Mouse (Mus musculus) stomach, embryonic 14.5 days (tissue): ENCODE results near the gene Gm20503. TPM values are rescaled to one million over a fixed set of nuclear protein-coding genes. Genes with fewer than 3 reads are reported as not detected.
A peak's percentile ranks its signal among the peaks of the same experiment; 100 is the strongest.

Experiments
- ATAC-seq: fragments of 200-750 bp; cut with Nextera tagmentation; 2 replicates; pipeline ENCODE4 v1.8.0; 2017; ENCODE audit warnings: low read depth, moderate TSS enrichment; ENCODE audit not compliant: insufficient number of reproducible peaks, insufficient read depth, low FRiP score
- H3K27ac ChIP-seq: fragments of 300-500 bp; sonication (generic); 2 replicates; pipeline ENCODE4 v1.5.1; 2014; ENCODE audit warnings: mild to moderate bottlenecking, low read length, moderate library complexity, mixed read lengths
- H3K27me3 ChIP-seq: fragments of 300-500 bp; sonication (generic); 2 replicates; pipeline ENCODE4 v1.6.1; 2014; ENCODE audit warnings: low read length, control low read depth, mixed read lengths; ENCODE audit not compliant: control insufficient read depth, insufficient read depth
- H3K36me3 ChIP-seq: fragments of 300-500 bp; sonication (generic); 2 replicates; pipeline ENCODE4 v1.6.1; 2014; ENCODE audit warnings: mild to moderate bottlenecking, control low read depth, low read length, moderate library complexity, mixed read lengths; ENCODE audit not compliant: control insufficient read depth, insufficient read depth
- H3K4me1 ChIP-seq: fragments of 300-500 bp; sonication (generic); 2 replicates; pipeline ENCODE4 v1.6.1; 2014; ENCODE audit warnings: low read length, control low read depth, mixed read lengths; ENCODE audit not compliant: control insufficient read depth, insufficient read depth
- H3K4me2 ChIP-seq: fragments of 300-500 bp; sonication (generic); replicated peaks from 2 replicates; pipeline ENCODE4 v1.6.1; 2014; ENCODE audit warnings: low read depth, low read length, control low read depth
- H3K4me3 ChIP-seq: fragments of 300-500 bp; sonication (generic); 2 replicates; pipeline ENCODE4 v1.5.1; 2014; ENCODE audit warnings: low read depth, low read length, control low read depth
- H3K9ac ChIP-seq: fragments of 300-500 bp; sonication (generic); replicated peaks from 2 replicates; pipeline ENCODE4 v1.6.1; 2014; ENCODE audit warnings: low read depth, mild to moderate bottlenecking, control low read depth, low read length, moderate library complexity, mixed read lengths
- H3K9me3 ChIP-seq: fragments of 300-500 bp; sonication (generic); 2 replicates; pipeline ENCODE4 v1.6.1; 2016; ENCODE audit warnings: low read depth, low read length, control low read depth; ENCODE audit not compliant: control insufficient read depth
- WGBS: fragments of 180-500 bp; shearing (Covaris S2); extraction: QIAGEN DNeasy Blood & Tissue Kit; methylation state at CpG from one replicate; pipeline ENCODE4 v1.1.7; 2014; 5-methylcytosine and 5-hydroxymethylcytosine counted together
- polyA plus RNA-seq: library from polyadenylated mRNA; unstranded; fragments of >200 nt; fragmentation: Nextera tagmentation; extraction: Ambion mirVana; gene quantifications from 2 replicates; pipeline ENCODE4 v1.2.1, GENCODE M21; 2014

Gm20503 gene
- 10.2 and 11.8 TPM in 2 replicates for polyA plus RNA-seq

DNA sequence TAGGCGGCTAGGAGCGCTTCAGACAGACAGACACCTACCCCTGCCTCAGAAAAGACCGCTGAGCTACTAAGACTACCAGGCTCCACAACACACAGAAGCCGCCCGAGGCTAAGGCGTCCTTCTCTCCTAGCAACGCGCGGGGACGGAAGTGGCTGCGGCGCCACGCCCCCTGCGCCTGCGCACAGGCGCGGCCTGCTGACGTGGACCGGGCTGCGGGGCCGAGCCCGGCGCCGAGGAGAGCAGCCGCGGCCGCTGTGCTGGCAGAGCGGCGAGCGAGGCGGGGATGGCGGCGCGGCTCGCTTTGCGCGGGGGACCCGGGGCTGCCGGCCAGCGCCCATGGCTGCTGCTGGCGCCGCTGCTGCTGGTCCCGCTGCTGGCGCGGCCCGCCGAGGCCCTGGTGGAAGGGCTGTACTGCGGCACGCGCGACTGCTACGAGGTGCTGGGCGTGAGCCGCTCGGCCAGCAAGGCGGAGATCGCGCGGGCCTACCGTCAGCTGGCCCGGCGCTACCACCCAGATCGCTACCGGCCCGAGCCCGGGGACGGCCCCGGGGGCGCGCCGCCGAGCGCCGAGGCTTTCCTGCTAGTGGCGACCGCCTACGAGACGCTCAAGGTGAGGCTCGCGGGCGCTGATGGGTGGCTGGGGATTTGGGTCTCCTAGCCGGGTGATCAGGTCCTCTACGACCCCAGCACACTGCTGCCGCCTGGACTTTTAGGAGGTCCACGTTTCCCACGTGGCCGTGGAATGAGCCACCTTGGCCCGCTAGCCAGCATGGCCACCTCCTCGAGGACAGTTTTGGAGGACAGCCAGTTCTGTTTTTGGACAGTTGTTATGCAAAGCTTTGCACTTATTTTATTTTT, at the start of gene Gm20503:
Gm20503 (plus strand) TSS at position 263 of the 858 bp plus-strand sequence.
- peak within 1 kb of the TSS; percentile 79 for H3K27ac ChIP-seq
- no peaks in the 10 kb centered on the region for H3K9me3 ChIP-seq
- peak; percentile 98 for ATAC-seq

DNA sequence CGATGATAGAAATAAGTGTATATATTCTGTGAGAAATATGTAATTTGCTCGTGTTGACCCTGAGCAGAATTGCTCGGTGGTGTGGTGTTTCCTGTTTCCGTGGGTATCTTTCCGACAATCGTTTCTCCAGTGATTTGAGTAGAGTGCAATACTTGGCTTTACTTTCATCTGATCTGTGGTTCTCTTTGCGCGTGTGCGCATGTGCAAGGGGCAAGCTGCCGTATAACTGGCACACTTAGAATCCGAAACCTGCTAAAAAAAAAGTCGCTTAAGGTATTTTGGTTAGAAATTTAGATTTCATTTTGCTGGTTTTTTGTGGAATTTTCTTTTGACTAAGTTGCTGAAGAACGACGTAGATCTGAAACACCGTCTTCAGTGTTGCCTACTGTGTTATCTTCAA, 41.3 kb upstream of the Gm20503 start:
- Histone ChIP-seq H3K27ac (no peak overlapping the region), H3K4me1 (no peaks in the 10 kb centered on the region), H3K27me3 (no peaks in the 10 kb centered on the region), H3K4me2 (no peak overlapping the region), H3K9me3 (no peaks in the 10 kb centered on the region), H3K36me3 (no peaks in the 10 kb centered on the region), H3K4me3 (no peak overlapping the region), H3K9ac (no peak overlapping the region)
- 93% methylated on average over 15 of the region's 15 CpGs for WGBS
- ATAC-seq: no peak

More for the DNA sequence above, at the start of gene Gm20503:
- Histone ChIP-seq H3K27me3 (no peaks in the 10 kb centered on the region), H3K36me3 (no peaks in the 10 kb centered on the region), H3K4me3 (peak within 1 kb of the TSS; percentile 96), H3K4me1 (peaks cover 15% of the 10 kb centered on the region), H3K4me2 (peak within 1 kb of the TSS; percentile 82), H3K9ac (peak within 1 kb of the TSS; percentile 91)
- WGBS: under 1% methylated on average over 79 of the region's 89 CpGs

DNA sequence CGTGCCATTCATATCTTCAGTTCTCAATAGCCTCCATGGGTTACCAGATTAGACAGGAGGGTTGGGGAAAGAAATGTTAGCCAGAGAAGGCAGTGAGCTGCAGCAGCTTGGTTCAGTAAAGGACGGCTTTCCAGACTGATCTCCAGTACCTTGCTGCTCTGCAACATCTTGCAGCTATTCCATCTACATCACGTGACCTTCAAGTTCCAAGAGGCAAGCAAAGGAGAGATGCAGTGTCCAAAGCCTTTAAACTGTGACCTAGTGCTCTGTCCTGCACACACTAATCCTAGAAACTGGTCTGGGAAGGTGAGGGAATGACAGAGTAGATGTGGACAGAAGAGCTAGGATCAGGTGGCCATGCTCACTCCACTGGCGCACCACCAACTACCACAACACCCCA, 39.7 kb upstream of the Gm20503 start:
- H3K27ac ChIP-seq: no peak overlapping the region
- no peak overlapping the region for H3K4me3 ChIP-seq
- 92% methylated on average over 4 of the region's 4 CpGs for WGBS
- no peaks in the 10 kb centered on the region for H3K4me1 ChIP-seq
- no peak for ATAC-seq
- H3K9me3 ChIP-seq: no peaks in the 10 kb centered on the region
- H3K9ac ChIP-seq: no peak overlapping the region
- no peaks in the 10 kb centered on the region for H3K36me3 ChIP-seq
- H3K27me3 ChIP-seq: no peaks in the 10 kb centered on the region
- no peak overlapping the region for H3K4me2 ChIP-seq

DNA sequence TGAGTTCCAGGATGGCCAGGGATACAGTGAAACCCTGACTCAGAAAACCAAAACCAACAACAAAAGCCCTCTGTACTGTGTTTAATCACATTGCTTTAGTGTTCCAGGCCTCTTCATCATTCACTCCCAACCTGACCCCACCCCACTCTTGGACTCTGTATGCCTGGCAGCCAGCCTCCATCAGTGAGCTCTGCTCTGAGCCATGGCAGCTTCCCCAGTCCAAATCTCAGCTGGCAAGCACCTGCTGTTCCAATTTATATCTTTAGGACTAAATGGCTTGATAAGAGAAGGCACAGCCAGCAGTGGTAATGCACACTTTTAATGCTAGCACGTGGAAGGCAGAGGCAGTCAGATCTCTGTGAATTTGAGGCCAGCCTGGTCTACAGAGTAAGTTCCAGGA, 37.9 kb upstream of the Gm20503 start:
- H3K27ac ChIP-seq: no peak overlapping the region
- 89% methylated on average over 1 of the region's 1 CpGs for WGBS
- H3K4me3 ChIP-seq: no peak overlapping the region
- H3K9ac ChIP-seq: no peak overlapping the region
- no peak for ATAC-seq
- H3K36me3 ChIP-seq: no peaks in the 10 kb centered on the region; the same call in 1 of the 2 replicates
- no peaks in the 10 kb centered on the region for H3K9me3 ChIP-seq
- no peak overlapping the region for H3K4me2 ChIP-seq
- no peaks in the 10 kb centered on the region for H3K27me3 ChIP-seq
- no peaks in the 10 kb centered on the region for H3K4me1 ChIP-seq

DNA sequence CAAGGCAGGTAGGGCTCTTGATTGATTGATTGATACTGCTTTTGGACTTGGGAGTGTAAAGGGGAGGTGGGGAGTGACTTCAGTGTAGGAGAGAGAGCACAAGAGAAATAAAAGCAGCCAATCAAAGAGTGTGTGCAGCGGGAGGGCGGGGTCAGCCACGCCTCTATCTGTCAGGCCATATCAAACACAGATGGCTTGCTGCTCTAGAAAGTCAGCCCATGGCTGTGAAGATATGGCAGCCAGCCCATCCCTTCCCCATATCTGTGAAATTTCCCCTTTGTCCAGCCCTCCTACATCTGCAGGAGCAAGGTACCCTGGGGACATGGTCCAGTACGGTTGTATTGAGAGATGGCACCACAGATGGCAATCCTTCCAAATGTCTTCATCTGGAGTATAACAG, 32.3 kb upstream of the Gm20503 start:
- no peak for ATAC-seq
- no peak overlapping the region for H3K4me2 ChIP-seq
- H3K27me3 ChIP-seq: no peaks in the 10 kb centered on the region
- H3K36me3 ChIP-seq: peaks cover 7% of the 10 kb centered on the region
- H3K4me1 ChIP-seq: no peaks in the 10 kb centered on the region
- H3K9me3 ChIP-seq: no peaks in the 10 kb centered on the region
- H3K9ac ChIP-seq: no peak overlapping the region
- no peak overlapping the region for H3K4me3 ChIP-seq
- no peak overlapping the region for H3K27ac ChIP-seq
- WGBS: 76% methylated on average over 4 of the region's 4 CpGs

DNA sequence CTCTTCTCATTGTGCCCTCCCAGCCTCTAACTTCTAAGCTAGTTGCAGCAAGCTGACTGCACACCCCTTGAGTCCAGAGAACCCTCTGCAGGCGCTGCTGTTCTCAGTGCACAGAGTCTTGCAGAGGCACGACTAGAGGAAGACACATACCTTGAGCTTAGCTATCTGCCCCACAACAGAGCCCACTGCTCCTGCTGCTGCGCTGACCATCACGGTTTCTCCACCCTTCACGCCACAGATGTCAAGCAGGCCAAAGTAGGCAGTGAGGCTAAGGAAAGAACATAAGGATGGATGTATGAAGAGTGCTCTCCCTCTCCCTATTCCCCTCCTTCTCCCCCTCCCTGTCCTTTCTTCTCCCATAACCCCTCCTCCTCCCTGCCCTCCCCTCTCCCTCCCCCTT, 27.3 kb upstream of the Gm20503 start:
- H3K9ac ChIP-seq: no peak overlapping the region
- H3K4me1 ChIP-seq: no peaks in the 10 kb centered on the region
- ATAC-seq: no peak
- WGBS: 78% methylated on average over 5 of the region's 5 CpGs
- H3K9me3 ChIP-seq: no peaks in the 10 kb centered on the region
- H3K4me2 ChIP-seq: no peak overlapping the region
- no peak overlapping the region for H3K4me3 ChIP-seq
- H3K36me3 ChIP-seq: peaks cover 12% of the 10 kb centered on the region
- H3K27ac ChIP-seq: no peak overlapping the region
- no peaks in the 10 kb centered on the region for H3K27me3 ChIP-seq

DNA sequence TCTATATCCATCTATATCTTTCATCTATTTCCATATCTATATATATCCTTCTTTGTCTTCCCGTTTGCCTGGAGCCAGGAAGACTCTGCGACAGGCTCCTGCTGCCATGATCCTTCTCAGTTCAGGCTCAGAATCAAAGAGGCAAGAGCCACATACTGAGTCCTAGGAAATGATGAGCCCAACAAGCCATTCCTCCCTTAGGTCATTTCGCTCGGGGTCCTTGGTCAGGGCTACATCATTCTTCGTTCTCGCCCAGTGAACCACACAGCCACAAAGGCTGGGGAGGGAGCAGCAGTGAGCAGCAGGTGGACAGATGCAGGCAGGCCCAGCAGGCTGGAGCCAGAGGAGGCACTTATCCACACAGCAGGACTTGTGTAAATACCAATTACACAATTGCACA, 21.6 kb upstream of the Gm20503 start:
- H3K4me2 ChIP-seq: no peak overlapping the region
- peaks cover 6% of the 10 kb centered on the region; the same call in 1 of the 2 replicates for H3K36me3 ChIP-seq
- ATAC-seq: no peak
- H3K27ac ChIP-seq: no peak overlapping the region
- peaks cover 3% of the 10 kb centered on the region; the same call in 1 of the 2 replicates for H3K4me1 ChIP-seq
- H3K9ac ChIP-seq: no peak overlapping the region
- no peak overlapping the region for H3K4me3 ChIP-seq
- H3K9me3 ChIP-seq: no peaks in the 10 kb centered on the region
- H3K27me3 ChIP-seq: no peaks in the 10 kb centered on the region
- 86% methylated on average over 6 of the region's 6 CpGs for WGBS

DNA sequence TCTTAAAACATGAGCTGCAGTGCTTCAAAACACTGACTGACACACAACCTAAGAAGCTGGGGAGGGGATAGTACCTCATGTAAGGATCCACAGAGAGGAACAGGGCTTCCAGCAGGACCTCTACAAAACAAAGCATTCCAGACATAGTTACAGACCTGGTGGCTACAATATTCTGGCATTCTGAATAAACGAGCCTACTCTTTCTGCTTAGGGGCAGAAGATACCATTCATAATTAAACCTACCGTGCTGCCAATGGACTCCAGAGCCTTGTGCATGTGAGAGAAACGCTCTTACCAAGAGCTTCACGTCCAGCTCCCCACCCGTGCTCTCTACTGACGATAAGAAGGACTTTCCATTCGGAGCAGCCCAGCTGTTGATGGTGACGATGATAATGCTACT, 20.2 kb upstream of the Gm20503 start:
- no peaks in the 10 kb centered on the region for H3K27me3 ChIP-seq
- no peak for ATAC-seq
- no peak overlapping the region for H3K9ac ChIP-seq
- no peaks in the 10 kb centered on the region for H3K9me3 ChIP-seq
- peaks cover under 1% of the 10 kb centered on the region; the same call in 1 of the 2 replicates for H3K36me3 ChIP-seq
- peaks cover 3% of the 10 kb centered on the region; the same call in 1 of the 2 replicates for H3K4me1 ChIP-seq
- no peak overlapping the region for H3K4me2 ChIP-seq
- no peak overlapping the region for H3K4me3 ChIP-seq
- no peak overlapping the region for H3K27ac ChIP-seq
- 88% methylated on average over 8 of the region's 8 CpGs for WGBS
